Mouse (Mus musculus) kidney, postnatal 0 days (tissue): ENCODE data around the gene Ankrd23. TPM values are rescaled to one million over a fixed set of nuclear protein-coding genes. Genes with fewer than 3 reads are reported as not detected.

Source experiments
- ATAC-seq: fragments of 200-750 bp; cut with Nextera tagmentation; replicated peaks from 2 replicates; pipeline ENCODE4 v1.8.0; 2017; ENCODE audit warnings: low read depth, moderate number of reproducible peaks, moderate TSS enrichment, moderate library complexity; ENCODE audit not compliant: low FRiP score
- DNase-seq: peaks from one replicate; pipeline ENCODE4 v3.0.0-alpha.2; 2016; ENCODE audit warnings: low spot score
- H3K27ac ChIP-seq: fragments of 300-500 bp; sonication (generic); 2 replicates; pipeline ENCODE4 v1.5.1; 2014; ENCODE audit warnings: mild to moderate bottlenecking
- H3K27me3 ChIP-seq: fragments of 300-500 bp; sonication (generic); 2 replicates; pipeline ENCODE4 v1.6.1; 2014; ENCODE audit warnings: low read length, mixed read lengths; ENCODE audit not compliant: insufficient read depth
- H3K36me3 ChIP-seq: fragments of 300-500 bp; sonication (generic); 2 replicates; pipeline ENCODE4 v1.6.1; 2014; ENCODE audit warnings: low read length, mixed read lengths; ENCODE audit not compliant: insufficient read depth
- H3K4me1 ChIP-seq: fragments of 300-500 bp; sonication (generic); replicated peaks from 2 replicates; pipeline ENCODE4 v1.6.1; 2014; ENCODE audit warnings: antibody characterized with exemption, low read length, mixed read lengths; ENCODE audit not compliant: insufficient read depth
- H3K4me2 ChIP-seq: fragments of 300-500 bp; sonication (generic); 2 replicates; pipeline ENCODE4 v1.6.1; 2014; ENCODE audit warnings: mild to moderate bottlenecking, low read length, moderate library complexity, mixed read lengths
- H3K4me3 ChIP-seq: fragments of 300-500 bp; sonication (generic); replicated peaks from 2 replicates; pipeline ENCODE4 v1.5.1; 2014; ENCODE audit warnings: low read depth, low read length
- H3K9ac ChIP-seq: fragments of 300-500 bp; sonication (generic); 2 replicates; pipeline ENCODE4 v1.6.1; 2014; ENCODE audit warnings: low read depth, low read length
- H3K9me3 ChIP-seq: fragments of 300-500 bp; sonication (generic); replicated peaks from 2 replicates; pipeline ENCODE4 v1.6.1; 2016; ENCODE audit warnings: low read length, inconsistent platforms, mixed read lengths
- CTCF ChIP-seq: IDR thresholded peaks from 2 replicates; pipeline ENCODE4 v1.5.1; 2016; ENCODE audit warnings: antibody characterized with exemption, low read depth, mild to moderate bottlenecking, moderate library complexity
- WGBS: fragments of 180-500 bp; shearing (Covaris S2); extraction: QIAGEN DNeasy Blood & Tissue Kit; methylation state at CpG from one replicate; pipeline ENCODE4 v1.1.7; 2014; 5-methylcytosine and 5-hydroxymethylcytosine counted together
- polyA plus RNA-seq: library from polyadenylated mRNA; unstranded; fragments of >200 nt; fragmentation: Nextera tagmentation; extraction: Ambion mirVana; gene quantifications from 2 replicates; pipeline ENCODE4 v1.2.1, GENCODE M21; 2015

Gene Ankrd23
- polyA plus RNA-seq, 1 experiment from 2014 or later, result 10.9 TPM

- Histone ChIP-seq H3K4me3 (no peak overlapping the region), H3K9me3 (no peaks in the 10 kb centered on the region), H3K27ac (peak overlapping the region; percentile 13; the same call in 1 of the 2 replicates), H3K4me1 (no peaks in the 10 kb centered on the region), H3K27me3 (no peaks in the 10 kb centered on the region), H3K4me2 (no peak overlapping the region), H3K36me3 (peaks cover 20% of the 10 kb centered on the region), H3K9ac (no peak overlapping the region)
- ATAC-seq (peak; percentile 45), DNase-seq (no peak)
- WGBS, result 64% methylated on average over 6 of the region's 6 CpGs
- TF ChIP-seq CTCF, result peak; percentile 42; the same call in 1 of the 2 replicates
These were observed 2.1 kb downstream of the Ankrd23 start for GRCm38 (mm10) chr1:36534595-36535058.

- Histone ChIP-seq H3K9me3 (no peaks in the 10 kb centered on the region), H3K27ac (no peak overlapping the region), H3K36me3 (peaks cover 13% of the 10 kb centered on the region; the same call in 1 of the 2 replicates), H3K4me2 (no peak overlapping the region), H3K27me3 (no peaks in the 10 kb centered on the region), H3K4me1 (no peaks in the 10 kb centered on the region), H3K4me3 (no peak overlapping the region), H3K9ac (no peak overlapping the region)
- 84% methylated on average over 6 of the region's 6 CpGs for WGBS
- TF ChIP-seq CTCF, result no peak
- DNase-seq, result no peak
- no peak for ATAC-seq
These were observed 3.1 kb downstream of the Ankrd23 start for GRCm38 (mm10) chr1:36533546-36533945.

GRCm38 (mm10) chr1:36531461-36531860, 5.2 kb downstream of the Ankrd23 start:
- Histone ChIP-seq H3K36me3 (0 out of 2 replicates have a peak, but pooled peaks cover 7% of the 10 kb centered on the region), H3K9me3 (no peaks in the 10 kb centered on the region), H3K4me1 (no peaks in the 10 kb centered on the region), H3K4me2 (no peak overlapping the region), H3K9ac (no peak overlapping the region), H3K4me3 (no peak overlapping the region), H3K27me3 (no peaks in the 10 kb centered on the region), H3K27ac (no peak overlapping the region)
- no peak for DNase-seq
- WGBS, result 90% methylated on average over 12 of the region's 12 CpGs
- no peak for ATAC-seq
- TF ChIP-seq CTCF, result no peak

GRCm38 (mm10) chr1:36530962-36531361, 5.7 kb downstream of the Ankrd23 start:
- H3K36me3 ChIP-seq, result peaks cover 8% of the 10 kb centered on the region; the same call in 1 of the 2 replicates
- TF ChIP-seq CTCF, result no peak
- 88% methylated on average over 7 of the region's 7 CpGs for WGBS
- DNase-seq, result no peak
- no peaks in the 10 kb centered on the region for H3K4me1 ChIP-seq
- no peak overlapping the region for H3K27ac ChIP-seq
- no peak for ATAC-seq
- H3K9ac ChIP-seq, result no peak overlapping the region
- no peaks in the 10 kb centered on the region for H3K9me3 ChIP-seq
- H3K4me2 ChIP-seq, result no peak overlapping the region
- H3K27me3 ChIP-seq, result no peaks in the 10 kb centered on the region
- H3K4me3 ChIP-seq, result no peak overlapping the region

- 77% methylated on average over 8 of the region's 8 CpGs for WGBS
- H3K27me3 ChIP-seq, result no peaks in the 10 kb centered on the region
- H3K9ac ChIP-seq, result no peak overlapping the region
- no peaks in the 10 kb centered on the region for H3K4me1 ChIP-seq
- no peaks in the 10 kb centered on the region for H3K9me3 ChIP-seq
- H3K27ac ChIP-seq, result no peak overlapping the region
- H3K4me3 ChIP-seq, result no peak overlapping the region
- TF ChIP-seq CTCF, result no peak
- no peak for ATAC-seq
- no peak overlapping the region for H3K4me2 ChIP-seq
- DNase-seq, result no peak
- peaks cover 13% of the 10 kb centered on the region for H3K36me3 ChIP-seq
These were observed 6.2 kb downstream of the Ankrd23 start for GRCm38 (mm10) chr1:36530485-36530884.

- TF ChIP-seq CTCF, result no peak
- Histone ChIP-seq H3K27ac (no peak overlapping the region), H3K27me3 (no peaks in the 10 kb centered on the region), H3K4me3 (no peak overlapping the region), H3K9me3 (no peaks in the 10 kb centered on the region), H3K9ac (no peak overlapping the region), H3K4me2 (no peak overlapping the region), H3K36me3 (peaks cover 19% of the 10 kb centered on the region), H3K4me1 (no peaks in the 10 kb centered on the region)
- ATAC-seq (no peak), DNase-seq (no peak)
- WGBS, result 94% methylated on average over 4 of the region's 4 CpGs
These were observed 6.8 kb downstream of the Ankrd23 start for GRCm38 (mm10) chr1:36529875-36530274.

GRCm38 (mm10) chr1:36529274-36529673, 7.4 kb downstream of the Ankrd23 start:
- no peak for ATAC-seq
- Histone ChIP-seq H3K9ac (no peak overlapping the region), H3K27me3 (no peaks in the 10 kb centered on the region), H3K4me2 (no peak overlapping the region), H3K9me3 (no peaks in the 10 kb centered on the region), H3K4me1 (no peaks in the 10 kb centered on the region), H3K4me3 (no peak overlapping the region), H3K36me3 (peaks cover 23% of the 10 kb centered on the region), H3K27ac (no peak overlapping the region)
- 83% methylated on average over 4 of the region's 4 CpGs for WGBS
- no peak for DNase-seq
- TF ChIP-seq CTCF, result no peak
